8 mouse cellular contexts compared by ENCODE assay signal in the genomic region with DNA sequence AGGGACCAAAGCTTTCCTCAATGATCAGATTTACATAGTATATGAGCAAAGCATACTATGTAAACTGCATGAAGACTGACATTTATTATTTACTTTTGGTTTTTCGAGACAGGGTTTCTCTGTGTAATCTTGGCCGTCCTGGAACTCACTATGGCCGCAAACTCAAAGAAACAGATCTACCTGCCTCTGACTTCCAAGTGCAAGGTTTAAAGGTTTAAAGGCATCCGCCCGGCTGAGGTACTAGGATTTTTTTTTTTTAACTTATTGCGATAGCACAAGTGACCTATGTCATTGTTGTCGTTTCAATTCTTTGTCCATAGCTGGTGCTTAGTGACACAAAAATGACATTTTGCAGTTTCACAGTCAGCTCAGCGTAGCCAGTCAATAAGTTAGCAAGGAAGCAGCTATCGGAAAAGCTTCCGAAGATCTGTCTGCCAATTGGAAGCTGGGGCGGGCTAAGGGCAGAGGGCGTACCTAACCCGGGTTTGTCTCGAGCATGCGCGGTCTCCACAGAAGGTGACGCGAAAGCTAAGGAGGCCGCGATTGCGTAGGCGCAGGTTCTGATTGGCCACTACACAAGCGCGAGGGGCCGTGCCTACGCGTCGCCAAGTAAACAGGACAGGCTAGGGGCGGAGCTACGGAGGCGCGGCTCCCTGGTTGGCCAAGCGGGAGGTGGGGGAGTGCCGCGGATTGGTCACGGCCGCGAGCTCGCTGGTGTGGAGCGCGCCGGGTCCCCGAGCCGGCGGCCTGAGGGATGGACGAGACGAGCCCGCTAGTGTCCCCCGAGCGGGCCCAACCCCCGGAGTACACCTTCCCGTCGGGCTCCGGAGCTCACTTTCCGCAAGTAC. TPM values are rescaled to one million over a fixed set of nuclear protein-coding genes. Genes with fewer than 3 reads are reported as not detected.
DNase-seq lines count a peak whose midpoint lies in the region; ATAC-seq lines count a peak whose summit lies in the region.

A gene (plus strand): TSS at position 723 of the 848 bp plus-strand sequence.

- ATAC-seq in megakaryocyte progenitor cell, adult 5-6 weeks (replicated peaks; ENCODE audit: poor library complexity), result peak; percentile 91

- peak; percentile 100 for DNase-seq in adipocyte (ENCODE audit: low spot score)
- peak; percentile 100 for DNase-seq in embryo, embryonic 10 days (ENCODE audit: low spot score)
- DNase-seq in gastrocnemius, postnatal 10 days, result peak; percentile 95
- DNase-seq in induced T-regulatory cell, adult 2 months (ENCODE audit: low read depth), result peak; percentile 100
- DNase-seq in left cerebral cortex, adult 9 months (ENCODE audit: low spot score in 2 of 2), result peak; percentile 100
- peak; percentile 99 for DNase-seq in right cerebral cortex, postnatal 14 days
- DNase-seq in urinary bladder, postnatal 36 days (ENCODE audit: low spot score in 2 of 2), result peak; percentile 96 to 99

RNA-seq across cellular contexts. Expression of the gene that starts here (rescaled TPM):
- total RNA-seq in gastrocnemius, postnatal 10 days (2021), result 10 to 100 TPM; 13.3 to 14.7 TPM
- 8.9 and 9.4 TPM in 2 replicates for total RNA-seq in megakaryocyte progenitor cell, adult 5-6 weeks (2015)
- total RNA-seq in megakaryocyte progenitor cell, adult 5-6 weeks (2017), result 5.5 and 7.4 TPM in 2 replicates

Comparison
In these comparisons a context has a peak if more than half of its experiments do, and no peak if none do; other contexts are left out.
1. Peak in every context shown above with its lines: DNase-seq and ATAC-seq.